Mouse (Mus musculus) heart, adult 11 months (tissue): Measurements from ENCODE around the gene Ada.

Experiments used
- DNase-seq: peaks from one replicate; pipeline ENCODE4 v3.0.0; 2022

Ada gene

DNA sequence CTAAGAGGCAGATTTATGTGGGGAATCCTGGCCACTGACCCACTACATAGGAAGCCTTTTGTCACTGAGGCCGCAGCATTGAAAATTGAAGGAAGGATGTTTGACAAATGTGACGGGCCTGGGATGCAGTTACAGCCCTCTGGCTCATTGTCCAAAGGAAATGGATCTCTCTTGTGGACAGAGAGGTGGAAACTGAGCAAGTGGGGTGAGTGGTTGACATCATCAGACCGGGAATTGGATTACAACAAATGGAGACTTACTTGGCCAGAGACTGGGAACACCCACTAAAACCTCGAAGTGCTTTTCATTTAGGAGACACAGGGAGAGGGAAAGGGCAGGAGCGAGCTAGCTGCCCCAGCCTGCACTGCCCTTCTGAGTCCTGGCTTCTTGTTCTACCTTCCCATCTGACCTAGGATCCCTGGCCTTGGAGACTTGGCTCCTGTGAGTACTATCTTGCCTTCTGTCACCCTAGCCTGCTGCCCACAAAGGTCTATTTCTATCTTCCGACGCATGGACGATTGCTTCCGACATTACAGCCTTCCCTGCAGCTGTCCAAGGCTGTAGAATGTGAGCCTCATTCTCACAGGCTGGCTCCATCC is 56.2 kb downstream of the Ada start:
- DNase-seq = peak; percentile 97

DNA sequence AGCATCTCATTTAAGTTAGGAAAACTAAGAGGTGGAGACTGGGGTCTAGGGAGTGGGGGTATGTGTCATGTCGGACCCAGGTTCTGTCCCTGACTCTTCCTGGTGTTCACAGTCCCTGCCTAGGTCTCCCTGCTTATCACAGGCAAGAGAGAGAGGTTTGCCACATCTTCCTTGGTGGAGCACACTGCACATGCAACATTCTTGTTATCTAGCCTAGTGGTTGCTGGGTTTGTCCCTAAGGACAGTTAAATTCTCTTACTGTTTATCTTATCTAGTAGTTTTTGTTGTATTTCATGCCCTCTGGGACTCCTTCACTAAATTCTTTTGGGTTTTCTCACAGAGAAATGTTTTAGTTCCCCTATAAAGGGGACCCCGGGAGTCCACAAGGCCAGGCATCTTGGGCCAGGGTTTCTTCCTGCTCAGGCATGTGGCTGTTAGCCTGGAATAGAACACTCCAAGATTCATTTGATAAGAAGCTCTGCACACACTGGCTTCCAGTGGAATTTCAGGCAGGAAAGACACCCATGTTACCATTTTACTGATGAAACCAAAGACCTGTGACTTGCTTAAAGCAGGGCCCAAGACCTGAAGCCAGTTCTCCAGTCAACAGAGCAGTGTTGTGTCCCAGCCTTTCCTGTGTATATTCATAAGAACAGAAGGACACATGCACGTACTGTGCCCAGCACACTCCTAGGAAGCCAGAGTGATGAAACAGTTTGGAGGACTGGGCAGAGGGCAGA is 57.0 kb downstream of the Ada start:
- peak; percentile 95 for DNase-seq

DNA sequence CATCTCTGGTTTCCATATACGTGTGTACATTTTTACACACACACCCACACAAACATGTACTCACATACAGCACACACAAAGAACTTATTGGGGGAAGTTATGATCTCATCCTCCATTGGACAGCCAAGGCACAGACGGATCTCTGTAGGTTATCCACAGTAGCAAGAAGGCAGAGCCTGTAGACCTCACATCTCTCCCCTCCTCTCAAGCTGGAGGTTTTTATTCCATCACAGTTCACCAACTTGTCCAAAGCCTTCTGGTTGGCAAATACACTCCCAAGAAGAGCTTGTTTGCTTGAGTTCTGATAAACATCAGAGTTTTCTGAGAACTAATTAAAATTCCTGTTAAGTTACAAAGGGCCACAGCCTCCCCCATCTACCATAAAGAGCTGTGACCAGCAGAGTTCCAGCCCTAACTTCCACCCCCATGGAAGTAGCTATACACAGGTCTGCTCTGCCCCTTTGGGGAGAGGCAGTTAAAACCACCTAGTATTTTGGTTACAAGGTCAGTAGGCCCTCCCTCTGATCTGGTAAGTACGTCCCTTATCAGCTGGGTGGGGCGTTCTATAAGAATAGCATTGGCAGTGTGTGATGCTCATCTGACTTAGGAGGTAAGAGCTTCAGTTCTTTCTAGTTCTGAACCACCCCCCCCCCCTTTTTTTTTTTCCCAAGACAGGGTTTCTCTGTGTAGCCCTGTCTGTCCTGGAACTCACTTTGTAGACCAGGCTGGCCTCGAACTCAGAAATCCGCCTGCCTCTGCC is 58.0 kb downstream of the Ada start:
- no peak for DNase-seq

DNA sequence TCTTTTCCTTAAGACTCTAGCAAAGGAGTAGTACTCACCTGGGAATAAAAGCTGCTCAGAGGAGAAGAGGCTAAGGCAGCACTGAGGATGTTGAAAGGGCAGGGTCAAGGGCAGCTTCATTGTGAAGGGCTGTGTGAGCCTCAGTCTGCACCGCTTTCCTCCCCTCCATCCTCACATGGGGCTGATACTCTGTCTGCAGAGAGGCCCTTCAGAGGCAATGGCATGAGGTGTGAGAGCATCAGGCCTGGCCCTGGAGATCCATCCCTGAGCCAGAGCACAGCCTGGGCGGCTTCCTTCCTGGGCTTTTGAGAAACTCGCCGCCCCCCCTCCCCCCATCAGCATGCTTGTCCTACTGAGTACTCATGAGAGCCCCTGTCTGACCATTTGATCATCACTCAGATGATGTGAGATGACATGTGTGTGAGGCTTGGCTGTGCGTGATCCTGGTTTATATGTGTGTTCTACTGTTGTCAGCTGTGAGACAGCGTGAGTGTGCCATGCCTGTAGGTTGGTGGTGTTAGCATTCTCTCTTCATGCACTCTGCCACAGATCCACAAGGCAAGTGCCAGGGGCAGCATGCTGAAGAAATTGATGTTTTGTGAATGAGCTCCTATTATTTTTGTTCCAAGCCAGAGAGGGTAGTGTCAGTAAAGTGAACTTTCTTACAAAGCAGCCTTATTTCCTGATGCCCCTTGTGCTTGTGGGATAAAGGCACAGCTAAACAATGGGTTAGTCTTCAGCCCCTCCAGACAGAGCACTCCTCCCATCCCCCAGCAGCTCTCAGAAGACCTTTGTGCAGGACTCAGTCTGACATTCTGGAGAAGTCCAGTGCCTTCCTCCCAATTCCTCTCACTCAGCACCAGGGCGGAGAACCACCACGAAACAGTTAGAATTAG is 59.4 kb downstream of the Ada start:
- no peak for DNase-seq

DNA sequence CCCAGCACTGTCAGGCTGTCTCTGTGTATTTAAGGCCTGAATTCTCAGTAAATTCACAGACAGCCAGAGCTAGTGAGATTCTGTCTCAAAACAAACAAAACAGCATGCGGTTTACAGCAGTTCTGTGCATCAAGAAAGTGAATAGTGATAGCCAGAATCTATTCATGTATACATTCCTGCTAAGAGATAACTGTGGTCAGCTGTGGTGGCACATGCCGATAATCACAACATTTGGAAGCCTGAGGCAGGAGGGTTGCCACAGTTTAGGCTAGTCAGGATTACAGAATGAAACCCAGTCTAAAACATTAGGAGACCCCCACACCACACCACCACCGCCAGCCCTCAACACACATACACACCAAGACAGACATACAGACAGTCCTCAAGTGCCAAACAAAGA is 60.3 kb downstream of the Ada start:
- DNase-seq = no peak

DNA sequence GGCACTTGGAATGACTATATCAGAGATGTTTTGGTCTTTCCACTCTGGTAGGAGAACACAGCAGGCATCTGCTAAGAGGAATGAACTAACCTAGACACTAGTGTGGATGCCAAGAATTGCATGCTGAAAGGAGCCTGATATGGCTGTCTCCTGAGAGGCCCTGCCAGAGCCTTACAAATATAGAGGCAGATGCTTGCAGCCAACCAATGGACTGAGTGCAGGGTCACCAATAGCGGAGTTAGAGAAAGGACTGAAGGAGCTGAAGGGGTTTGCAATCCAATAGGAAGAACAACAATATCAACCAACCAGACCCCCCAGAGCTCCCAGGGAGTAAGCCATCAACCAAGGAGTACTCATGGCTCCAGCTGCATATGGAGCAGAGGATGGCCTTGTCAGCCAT is 61.7 kb downstream of the Ada start:
- DNase-seq = peak; percentile 95

DNA sequence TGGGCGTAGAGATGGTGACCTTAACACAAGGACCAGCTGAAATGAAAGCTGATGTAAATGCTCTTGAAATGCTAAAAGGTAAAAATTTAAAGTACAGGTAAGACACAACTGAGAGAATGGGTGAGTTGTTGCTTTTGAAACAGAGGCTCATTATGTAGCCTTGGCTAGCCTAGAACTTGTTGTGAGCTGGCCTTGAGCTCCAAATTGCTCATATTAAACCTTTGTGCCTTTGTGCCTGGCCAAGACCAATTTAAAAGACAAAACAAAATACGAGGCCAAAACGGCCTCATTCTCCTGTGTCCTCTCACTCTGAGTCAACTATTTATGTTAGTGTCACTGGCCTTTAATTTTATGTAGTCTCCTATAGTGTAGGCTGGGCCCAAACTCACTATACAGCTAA is 63.2 kb downstream of the Ada start:
- no peak for DNase-seq

DNA sequence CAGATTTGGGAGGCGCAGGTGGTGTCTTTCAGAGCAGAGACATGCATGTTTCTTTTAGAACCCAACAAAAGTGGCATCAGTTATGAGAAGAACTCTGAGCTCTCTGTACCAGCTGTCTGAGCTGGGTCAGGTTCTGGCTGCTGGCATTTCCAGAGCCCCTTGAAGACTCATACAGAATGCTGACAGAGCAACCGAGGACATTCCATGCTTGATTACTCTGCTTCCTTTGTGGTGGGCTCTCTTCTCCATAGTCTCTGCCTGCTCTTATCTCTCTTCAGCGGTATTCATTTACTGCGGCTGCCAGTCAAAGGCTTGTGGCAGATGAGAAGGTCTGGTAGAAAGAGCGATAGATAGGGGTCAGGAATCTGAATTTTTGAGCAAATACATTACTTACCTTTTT is 63.8 kb downstream of the Ada start:
- no peak for DNase-seq

DNA sequence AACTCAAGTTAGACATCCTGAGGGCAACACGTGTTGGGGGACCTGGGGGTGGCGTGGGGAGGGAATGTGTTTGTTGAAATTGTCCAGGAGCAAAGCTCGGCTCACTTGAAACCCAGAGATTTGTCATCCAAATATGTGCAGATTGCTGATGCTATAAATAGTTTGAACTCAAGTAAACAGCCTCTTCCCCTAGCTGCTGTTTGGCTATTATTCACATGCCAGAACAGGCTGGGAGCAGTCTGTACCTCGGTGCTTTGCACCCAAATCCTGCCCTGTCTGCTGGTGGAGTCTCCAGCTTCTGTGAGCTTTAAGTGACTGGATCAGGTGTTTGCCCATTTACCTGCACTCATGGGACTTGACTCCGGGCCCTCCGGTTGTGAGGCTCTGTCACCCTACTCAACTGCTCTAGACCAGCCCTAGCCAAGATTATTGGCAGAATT is 64.3 kb downstream of the Ada start:
- peak; percentile 98 for DNase-seq

DNA sequence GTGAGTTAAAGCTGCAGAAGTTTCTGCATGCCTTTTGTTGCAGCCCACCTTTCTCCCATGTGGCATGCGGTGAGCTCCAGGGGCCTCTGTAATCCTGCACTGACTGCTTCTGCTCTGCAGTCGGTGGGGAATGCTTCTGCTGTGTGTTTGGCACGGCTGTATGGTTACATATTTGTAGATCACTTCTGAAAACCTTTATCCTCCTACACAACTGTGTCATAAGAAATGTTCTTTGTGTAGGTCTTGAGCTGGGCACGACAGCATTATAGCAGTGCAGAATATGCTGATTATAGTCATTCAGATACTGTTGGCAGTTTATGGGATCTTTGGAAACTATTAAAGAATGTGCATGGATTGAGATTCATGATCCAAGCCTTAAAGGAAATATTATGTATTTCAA is 64.8 kb downstream of the Ada start:
- no peak for DNase-seq

DNA sequence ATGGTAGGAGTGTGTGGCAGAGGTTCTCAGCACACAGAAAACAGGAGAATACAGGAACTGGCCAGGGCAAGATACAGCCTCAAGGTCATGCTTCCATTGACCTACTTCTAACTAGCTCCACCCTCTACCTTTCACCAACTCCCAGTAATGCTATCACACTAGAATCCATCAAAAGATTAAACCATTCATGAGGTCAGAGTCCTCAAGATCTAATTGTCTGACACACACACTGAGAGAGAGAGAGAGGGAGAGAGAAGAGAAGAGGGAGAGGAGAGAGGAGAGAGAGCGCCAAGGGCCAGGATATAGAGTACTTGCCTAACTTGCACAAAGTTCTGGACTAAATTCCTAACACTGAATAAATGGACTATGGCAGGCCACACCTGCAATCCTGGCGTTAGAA is 67.7 kb downstream of the Ada start:
- DNase-seq = no peak

DNA sequence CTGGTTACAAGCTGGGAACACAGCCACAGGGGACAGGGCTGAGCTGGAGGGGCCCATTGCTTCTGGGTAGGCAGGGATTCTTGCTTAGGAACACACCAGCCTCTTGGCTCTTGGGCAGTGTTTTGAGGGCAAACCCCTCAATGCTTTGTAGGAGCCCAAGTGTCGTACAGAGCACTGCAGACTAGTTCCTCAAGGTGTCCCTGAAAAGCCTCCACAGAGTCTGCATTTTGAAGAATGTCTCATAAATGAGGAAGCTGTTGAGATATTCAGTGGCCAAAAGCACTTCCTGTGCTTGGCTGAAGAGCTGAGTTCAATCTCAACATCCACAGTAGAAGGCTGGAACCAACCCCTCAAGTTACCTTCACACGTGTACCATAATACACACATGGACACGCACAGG is 73.3 kb downstream of the Ada start:
- peak; percentile 90 for DNase-seq
